Mouse (Mus musculus): ENCODE data around the gene Olfr341.

Olfr341 gene

DNA sequence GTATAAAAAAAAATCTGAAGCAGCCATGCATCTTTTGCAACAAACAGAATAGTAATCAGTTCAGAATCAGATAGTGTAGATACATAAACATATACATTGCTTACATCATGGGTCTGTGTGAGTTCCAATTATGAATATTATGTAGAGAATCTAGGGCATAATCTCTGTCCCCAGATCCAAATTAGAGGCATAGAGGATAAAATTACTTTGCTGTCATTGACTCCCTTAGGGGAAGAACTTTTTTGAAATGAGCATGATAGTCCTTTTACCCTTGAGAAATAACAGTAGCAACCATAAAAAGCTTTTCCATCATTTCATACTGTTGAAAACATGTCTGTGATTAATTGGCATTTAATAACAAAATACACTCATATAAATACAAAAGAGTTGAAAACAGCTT lies at the start of gene Olfr341:
TSS of gene Olfr341 (minus strand) at position 101 of the 400 bp plus-strand sequence.
- DNase-seq, result no peak

DNA sequence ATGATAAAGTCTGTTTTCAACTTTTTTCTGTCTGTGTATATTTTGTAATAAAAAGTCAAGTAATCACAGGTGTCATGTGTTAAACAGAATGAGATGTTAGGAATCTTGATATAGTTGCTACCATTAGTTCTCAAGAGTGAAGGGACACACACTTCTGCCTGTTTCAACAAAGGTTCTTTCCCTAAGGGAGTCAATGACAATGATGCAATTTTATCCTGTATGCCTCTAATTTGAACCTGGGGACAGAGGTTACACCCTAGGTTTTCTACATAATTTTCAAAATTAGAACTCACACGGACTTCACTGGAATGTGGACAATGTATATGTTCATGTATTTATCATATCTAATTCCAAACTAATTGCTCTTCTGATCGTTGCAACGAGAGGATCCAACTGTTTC lies 42.4 kb upstream of the Olfr341 start, which contains the start of gene Olfr342:
TSS of gene Olfr342 (plus strand) at position 301 of the 400 bp plus-strand sequence.
- DNase-seq, result no peak

DNA sequence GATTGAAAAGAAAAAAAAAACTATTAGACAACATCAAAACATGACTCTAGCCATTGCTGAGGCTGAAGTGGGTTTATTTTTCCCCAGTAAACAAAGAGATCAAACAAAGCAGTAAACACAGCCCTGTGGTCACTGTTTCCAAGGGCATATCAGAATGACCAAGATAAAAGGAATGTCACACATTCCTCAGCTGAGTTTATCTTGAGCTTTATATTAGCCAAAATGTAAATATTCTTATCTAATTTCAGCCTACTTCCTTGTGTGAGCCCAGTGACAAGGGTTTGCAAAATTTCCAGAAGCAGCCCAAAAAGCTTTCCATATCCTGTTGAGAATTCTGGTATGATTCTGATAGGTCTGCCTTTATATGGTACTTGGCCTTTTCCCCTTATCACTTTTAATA lies 8.6 kb downstream of the Olfr341 start:
- no peak for DNase-seq

DNA sequence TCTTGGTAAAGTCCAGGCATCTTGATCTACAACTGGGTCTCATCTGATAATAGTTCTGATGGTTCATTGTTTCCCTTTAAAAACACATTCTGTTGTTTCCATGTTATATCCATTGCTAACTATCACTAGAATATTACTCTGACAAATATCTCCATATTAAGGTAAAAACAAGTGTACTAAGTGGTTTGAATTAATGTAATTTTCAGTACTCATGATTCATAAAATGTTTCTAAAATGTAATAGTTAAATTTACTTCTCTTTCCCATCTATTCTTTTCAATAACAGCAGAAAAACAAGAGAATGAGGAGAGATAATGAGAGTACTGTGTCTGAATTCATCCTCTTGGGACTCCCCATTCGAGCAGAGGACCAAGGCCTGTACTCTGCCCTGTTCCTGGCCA lies 30.0 kb downstream of the Olfr341 start, which contains the start of gene Olfr340:
TSS of gene Olfr340 (plus strand) at position 301 of the 400 bp plus-strand sequence.
- DNase-seq, result no peak

Measured in kidney, adult 18-20 months (tissue).